Mouse (Mus musculus) thymus, postnatal 25 days (tissue): ENCODE data around the gene Uqcrh.
A peak's percentile ranks its signal among the peaks of the same experiment; 100 is the strongest.

Source experiments
- DNase-seq: peaks from one replicate; pipeline ENCODE4 v3.0.0; 2022

Uqcrh gene

GRCm38 (mm10) chr4:116053399-116053961 is 21.4 kb downstream of the Uqcrh start, which contains the start of gene Nsun4:
Nsun4 (minus strand) TSS chr4:116053876.
- peak; percentile 92 for DNase-seq

- peak; percentile 69 for DNase-seq
Measured at GRCm38 (mm10) chr4:116052526-116053293, 22.2 kb downstream of the Uqcrh start.

- DNase-seq = no peak
Measured at GRCm38 (mm10) chr4:116049211-116049610, 25.7 kb downstream of the Uqcrh start.

DNA sequence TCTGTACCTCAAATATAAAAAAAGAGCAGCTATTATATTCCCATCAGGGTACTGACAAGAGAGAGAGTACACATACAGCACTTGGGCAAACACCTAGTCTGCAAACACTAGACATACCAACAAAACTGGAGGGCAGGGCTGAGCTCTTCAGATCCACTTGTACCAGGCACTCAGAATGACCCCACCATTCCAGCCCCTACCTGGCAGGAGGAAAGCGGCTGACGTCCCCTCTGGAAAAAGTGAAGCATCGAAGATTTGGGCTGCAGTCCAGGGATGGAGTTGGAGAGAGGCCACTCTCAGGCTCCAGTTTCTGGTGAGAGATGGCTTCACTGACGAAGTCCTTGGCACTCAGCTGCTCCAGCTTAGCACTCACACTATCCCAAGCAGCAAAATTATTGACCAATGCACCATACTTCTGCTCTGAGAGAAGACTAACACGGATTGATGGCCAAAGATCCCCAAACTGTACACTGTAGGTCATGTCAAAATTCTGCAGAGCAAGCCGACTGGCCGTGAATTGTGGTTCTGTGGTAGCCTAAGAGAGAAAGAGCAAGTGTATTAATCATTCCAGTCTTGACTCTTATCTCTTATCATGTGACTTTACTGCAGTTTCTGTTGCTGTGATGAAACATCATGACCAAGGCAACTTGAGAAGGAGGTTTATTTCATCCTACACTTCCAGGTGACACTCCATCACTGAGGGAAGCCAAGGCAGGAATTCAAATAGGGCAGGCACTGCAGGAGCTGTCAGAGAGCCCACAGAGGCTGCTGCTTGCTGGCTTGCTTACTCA is 26.5 kb downstream of the Uqcrh start:
- DNase-seq = no peak

DNA sequence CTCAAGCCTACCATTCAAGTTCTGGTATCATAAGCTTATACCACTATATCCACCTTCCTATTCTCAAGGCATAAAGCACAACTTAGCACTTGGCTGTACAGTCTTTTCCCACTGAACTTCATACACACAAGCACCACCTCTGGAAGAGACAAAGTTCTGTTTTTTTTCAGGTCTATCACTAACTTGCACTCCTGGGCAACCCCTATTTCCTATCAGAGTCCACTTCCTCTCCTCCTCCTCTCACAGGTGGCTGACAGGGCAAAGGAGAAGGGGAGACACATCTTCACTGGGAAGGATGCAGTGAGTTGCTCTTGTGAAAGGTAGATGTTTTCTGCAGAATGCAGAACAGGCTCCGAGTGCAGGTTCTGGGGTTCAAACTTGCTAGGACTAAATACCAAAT is 27.2 kb downstream of the Uqcrh start:
- no peak for DNase-seq

DNA sequence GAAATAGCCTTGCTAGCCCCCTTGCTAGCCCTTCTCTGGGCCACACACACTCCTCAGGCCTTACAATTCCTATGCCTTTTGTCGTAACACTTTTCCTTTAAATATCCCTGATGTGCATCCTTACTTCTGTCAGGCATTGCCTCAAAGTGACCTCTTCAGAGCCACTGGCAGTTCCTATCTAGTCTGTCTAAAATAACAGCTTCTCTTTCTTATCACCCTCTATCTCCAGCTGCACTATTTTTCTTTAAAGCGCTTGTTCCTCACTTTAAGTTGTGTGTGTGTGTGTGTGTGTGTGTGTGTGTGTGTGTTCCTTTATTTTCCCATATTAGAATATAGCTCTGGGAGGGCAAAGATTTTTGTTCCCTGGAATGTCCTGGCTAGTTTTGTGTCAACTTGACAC is 28.3 kb downstream of the Uqcrh start:
- no peak for DNase-seq

DNA sequence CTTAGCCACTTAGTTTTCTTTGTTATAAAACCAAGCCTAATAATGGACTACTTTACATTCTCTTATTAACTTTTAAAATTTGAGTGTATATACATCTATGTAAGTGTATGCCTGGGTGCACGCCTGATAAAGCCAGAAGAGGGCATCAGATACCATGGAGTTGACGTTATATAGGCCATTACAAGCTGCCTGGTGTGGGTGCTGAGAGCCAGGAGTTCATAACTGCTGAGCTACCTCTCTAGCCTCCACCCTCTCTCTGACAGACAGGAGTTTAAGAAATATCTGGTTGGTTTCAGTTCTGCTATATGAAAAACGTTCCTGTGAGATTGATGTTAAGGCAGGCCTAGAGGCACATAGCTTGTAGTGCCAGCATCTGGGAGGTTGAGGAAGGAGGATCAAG is 32.7 kb downstream of the Uqcrh start:
- DNase-seq = peak; percentile 8

DNA sequence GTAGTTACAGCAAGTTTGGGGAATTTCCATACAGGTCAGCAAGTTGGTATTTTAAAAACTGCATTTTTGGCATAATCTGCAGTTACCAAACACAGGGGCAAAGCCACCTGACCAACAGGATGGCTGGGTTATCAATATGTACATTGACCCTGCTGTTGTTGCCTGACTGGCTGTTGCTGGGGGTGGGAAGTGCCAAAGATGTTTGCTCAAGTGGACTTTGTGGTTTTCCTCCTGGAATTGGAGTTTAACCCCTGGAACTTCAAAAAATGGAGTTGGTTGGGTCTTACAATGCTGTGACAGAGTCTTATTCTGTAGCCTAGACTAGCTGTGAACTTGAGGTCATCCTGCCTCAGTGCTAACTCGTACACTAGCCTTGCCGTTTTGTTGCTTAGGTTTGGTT is 34.4 kb downstream of the Uqcrh start:
- no peak for DNase-seq

DNA sequence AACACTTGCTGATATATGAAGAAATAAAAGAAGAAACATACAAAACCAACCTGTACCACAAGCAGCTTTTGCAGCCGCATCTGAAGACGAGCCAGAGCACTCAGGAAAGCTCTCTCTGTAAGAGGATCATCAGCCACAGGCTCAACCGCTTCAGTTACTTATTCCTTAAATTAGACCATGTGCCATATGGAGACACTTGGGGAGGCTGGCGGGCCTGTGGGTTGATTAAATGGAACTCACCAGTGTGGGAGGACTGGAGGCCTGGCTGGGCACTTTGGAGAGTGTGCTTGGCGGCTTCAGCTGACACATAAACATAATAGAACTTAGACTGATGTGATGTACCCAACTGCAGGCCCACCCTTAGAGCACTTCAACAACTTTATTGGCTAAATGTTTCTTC is 41.5 kb downstream of the Uqcrh start:
- no peak for DNase-seq

GRCm38 (mm10) chr4:116032906-116033305 is 42.0 kb downstream of the Uqcrh start:
- no peak for DNase-seq

- DNase-seq = no peak
Measured at GRCm38 (mm10) chr4:116017902-116018746, 56.7 kb downstream of the Uqcrh start, which contains the start of gene Faah. Faah (minus strand) TSS chr4:116017926.

- peak; percentile 80 for DNase-seq
Measured at GRCm38 (mm10) chr4:116017300-116017901, 57.5 kb downstream of the Uqcrh start.
